Comparison of ENCODE assay signal across 8 mouse cellular contexts in genomic region chr14:26533267-26533666, GRCm38 (mm10). TPM values are rescaled to one million over a fixed set of nuclear protein-coding genes. Genes with fewer than 3 reads are reported as not detected.
DNase-seq lines count a peak whose midpoint lies in the region; ATAC-seq and TF ChIP-seq lines count a peak whose summit lies in the region.

No protein-coding gene starts in this region.

- peak; percentile 38 for DNase-seq in adrenal gland, adult 2 months
- no peak for DNase-seq in adrenal gland, adult 8-10 months
- peak; percentile 14 for DNase-seq in right cerebral cortex, postnatal 25 days
- DNase-seq in right cerebral cortex, adult 18-20 months: no peak
- no peak for DNase-seq in lung, postnatal 0 days (ENCODE audit: low spot score)
- DNase-seq in testis, postnatal 10 days (ENCODE audit: low spot score): peak; percentile 48
- DNase-seq in layer of hippocampus, postnatal 36 days: no peak

- no peaks in the 10 kb centered on the region for H3K27me3 ChIP-seq in hindbrain, embryonic 15.5 days
- no peaks in the 10 kb centered on the region for H3K27me3 ChIP-seq in lung, postnatal 0 days (replicated peaks; ENCODE audit: insufficient read depth, low read length)

- no peaks in the 10 kb centered on the region for H3K9me3 ChIP-seq in hindbrain, embryonic 15.5 days
- no peaks in the 10 kb centered on the region for H3K9me3 ChIP-seq in lung, postnatal 0 days (ENCODE audit: low read length)

- H3K4me2 ChIP-seq in hindbrain, embryonic 15.5 days: peak overlapping the region; percentile 79
- H3K4me2 ChIP-seq in lung, postnatal 0 days (replicated peaks; ENCODE audit: low read depth, low read length): peak overlapping the region; percentile 94

- H3K9ac ChIP-seq in hindbrain, embryonic 15.5 days: peak overlapping the region; percentile 94
- H3K9ac ChIP-seq in lung, postnatal 0 days (replicated peaks; ENCODE audit: low read depth): peak overlapping the region; percentile 82

- ATAC-seq in hindbrain, embryonic 15.5 days (ENCODE audit: low FRiP score, low read depth): no peak
- no peak for ATAC-seq in lung, postnatal 0 days

- 21% methylated on average over 19 of the region's 19 CpGs for WGBS in hindbrain, embryonic 15.5 days
- 8% methylated on average over 19 of the region's 19 CpGs for WGBS in lung, postnatal 0 days

- no peak overlapping the region for H3K27ac ChIP-seq in hindbrain, embryonic 15.5 days (replicated peaks)
- no peak overlapping the region for H3K27ac ChIP-seq in lung, postnatal 0 days (ENCODE audit: low read length)

- H3K36me3 ChIP-seq in hindbrain, embryonic 15.5 days: no peaks in the 10 kb centered on the region
- no peaks in the 10 kb centered on the region for H3K36me3 ChIP-seq in lung, postnatal 0 days (ENCODE audit: insufficient read depth, low read length)

- peak overlapping the region; percentile 79 for H3K4me3 ChIP-seq in hindbrain, embryonic 15.5 days
- H3K4me3 ChIP-seq in lung, postnatal 0 days (ENCODE audit: low read depth, low read length): peak overlapping the region; percentile 97

- peaks cover 37% of the 10 kb centered on the region for H3K4me1 ChIP-seq in hindbrain, embryonic 15.5 days (replicated peaks)
- H3K4me1 ChIP-seq in lung, postnatal 0 days (ENCODE audit: insufficient read depth, low read depth, low read length): peaks cover 7% of the 10 kb centered on the region; the same call in 1 of the 2 replicates

- TF ChIP-seq EP300 in lung, postnatal 0 days (IDR thresholded peaks at IDR 0.05): no peak

- TF ChIP-seq CTCF in lung, postnatal 0 days (IDR thresholded peaks at IDR 0.05): no peak

RNA-seq across cellular contexts. Expression of gene Slmap, which starts 1.5 kb away (rescaled TPM):
- 10 to 100 TPM; 87.7 to 90.0 TPM for total RNA-seq in adrenal gland, adult 2 months (2021)
- 54.3 and 54.4 TPM in 2 replicates for polyA plus RNA-seq in adrenal gland, adult 2 months (2012; rRNA removed)
- 10 to 100 TPM; 71.2 to 93.9 (median 81.5) TPM for total RNA-seq in adrenal gland, adult 8-10 months (2022)
- 14.1 and 14.4 TPM in 2 replicates for polyA plus RNA-seq in hindbrain, embryonic 15.5 days (2015; fragmentation: Nextera tagmentation; extraction: Ambion mirVana)
- 19.6 and 21.3 TPM in 2 replicates for polyA plus RNA-seq in lung, postnatal 0 days (2015; fragmentation: Nextera tagmentation; extraction: Ambion mirVana)
- total RNA-seq in layer of hippocampus, postnatal 36 days (2021): 100 to 1,000 TPM in 1 of 2 experiments, 10 to 100 TPM in 1; 99.2 to 104 TPM

RNA-seq across cellular contexts. Expression of gene Dennd6a, which starts 40.4 kb away (rescaled TPM):
- 10 to 100 TPM; 33.3 to 36.4 TPM for total RNA-seq in adrenal gland, adult 2 months (2021)
- 11.7 and 11.8 TPM in 2 replicates for polyA plus RNA-seq in adrenal gland, adult 2 months (2012; rRNA removed)
- total RNA-seq in adrenal gland, adult 8-10 months (2022): 10 to 100 TPM; 31.6 to 44.2 (median 40.0) TPM
- 18.0 and 18.3 TPM in 2 replicates for polyA plus RNA-seq in hindbrain, embryonic 15.5 days (2015; fragmentation: Nextera tagmentation; extraction: Ambion mirVana)
- polyA plus RNA-seq in lung, postnatal 0 days (2015; fragmentation: Nextera tagmentation; extraction: Ambion mirVana): 30.7 and 30.8 TPM in 2 replicates
- total RNA-seq in layer of hippocampus, postnatal 36 days (2021): 10 to 100 TPM; 30.6 to 31.2 TPM

Comparison
In these comparisons a context has a peak if more than half of its experiments do, and no peak if none do; other contexts are left out.
1. DNase-seq: peak in adrenal gland, adult 2 months (single experiment), right cerebral cortex, postnatal 25 days (single experiment) and testis, postnatal 10 days (single experiment); none in adrenal gland, adult 8-10 months (single experiment), right cerebral cortex, adult 18-20 months (single experiment), lung, postnatal 0 days (single experiment) and layer of hippocampus, postnatal 36 days (0 of 2).